Mouse (Mus musculus): Measurements from ENCODE around the gene Sytl1. TPM values are rescaled to one million over a fixed set of nuclear protein-coding genes. Genes with fewer than 3 reads are reported as not detected.

Sytl1 gene
- total and polyA plus RNA-seq, 2 experiments from 2014 or later = 0.79 to 3.6 TPM

- Histone ChIP-seq H3K27me3 (ENCODE audit: control insufficient read depth, insufficient read depth, low read length) (peaks cover 9% of the 10 kb centered on the region; the same call in 1 of the 2 replicates), H3K27ac (ENCODE audit: low read depth) (peak overlapping the region; percentile 91), H3K4me1 (ENCODE audit: control insufficient read depth, insufficient read depth) (no peaks in the 10 kb centered on the region), H3K36me3 (replicated peaks; ENCODE audit: control insufficient read depth, insufficient read depth, low read length) (no peaks in the 10 kb centered on the region), H3K4me3 (ENCODE audit: low read depth, low read length) (peak overlapping the region; percentile 62), H3K9me3 (replicated peaks; ENCODE audit: control insufficient read depth, low read length) (no peaks in the 10 kb centered on the region), H3K9ac (replicated peaks; ENCODE audit: low read depth, low read length) (peak overlapping the region; percentile 62), H3K4me2 (ENCODE audit: low read depth, low read length) (peak overlapping the region; percentile 88)
- no peak for TF ChIP-seq CTCF (IDR thresholded peaks at IDR 0.05; ENCODE audit: low read depth)
- TF ChIP-seq EP300 (IDR thresholded peaks at IDR 0.05; ENCODE audit: low read depth) = no peak
- DNase-seq (ENCODE audit: low spot score) (peak; percentile 79), ATAC-seq (ENCODE audit: insufficient read depth, low read depth) (peak; percentile 87)
- under 1% methylated on average over 77 of the region's 78 CpGs for WGBS
These were observed 21.7 kb downstream of the Sytl1 start for GRCm38 (mm10) chr4:133240934-133241908.

GRCm38 (mm10) chr4:133240490-133240921, 22.4 kb downstream of the Sytl1 start, which contains the start of gene Map3k6:
Gene Map3k6, plus strand, starts transcription at chr4:133240818.
- 11% methylated on average over 16 of the region's 16 CpGs for WGBS
- H3K4me3 ChIP-seq (ENCODE audit: low read depth, low read length) = peak within 1 kb of the TSS; percentile 62
- H3K27me3 ChIP-seq (ENCODE audit: control insufficient read depth, insufficient read depth, low read length) = 0 out of 2 replicates have a peak, but pooled peaks cover 7% of the 10 kb centered on the region
- TF ChIP-seq CTCF (IDR thresholded peaks at IDR 0.05; ENCODE audit: low read depth) = no peak
- peak; percentile 97 for TF ChIP-seq EP300 (IDR thresholded peaks at IDR 0.05; ENCODE audit: low read depth)
- H3K27ac ChIP-seq (ENCODE audit: low read depth) = peak within 1 kb of the TSS; percentile 91
- no peaks in the 10 kb centered on the region for H3K36me3 ChIP-seq (replicated peaks; ENCODE audit: control insufficient read depth, insufficient read depth, low read length)
- H3K9ac ChIP-seq (replicated peaks; ENCODE audit: low read depth, low read length) = peak within 1 kb of the TSS; percentile 62
- DNase-seq (ENCODE audit: low spot score) (peak; percentile 85), ATAC-seq (ENCODE audit: insufficient read depth, low read depth) (peak; percentile 73)
- no peaks in the 10 kb centered on the region for H3K4me1 ChIP-seq (ENCODE audit: control insufficient read depth, insufficient read depth)
- H3K4me2 ChIP-seq (ENCODE audit: low read depth, low read length) = peak within 1 kb of the TSS; percentile 88
- H3K9me3 ChIP-seq (replicated peaks; ENCODE audit: control insufficient read depth, low read length) = no peaks in the 10 kb centered on the region

GRCm38 (mm10) chr4:133237911-133238310, 25.0 kb downstream of the Sytl1 start:
- H3K4me1 ChIP-seq (ENCODE audit: control insufficient read depth, insufficient read depth) = no peaks in the 10 kb centered on the region
- 44% methylated on average over 4 of the region's 4 CpGs for WGBS
- no peak for TF ChIP-seq CTCF (IDR thresholded peaks at IDR 0.05; ENCODE audit: low read depth)
- TF ChIP-seq EP300 (IDR thresholded peaks at IDR 0.05; ENCODE audit: low read depth) = no peak
- H3K9me3 ChIP-seq (replicated peaks; ENCODE audit: control insufficient read depth, low read length) = no peaks in the 10 kb centered on the region
- no peak overlapping the region for H3K27ac ChIP-seq (ENCODE audit: low read depth)
- H3K27me3 ChIP-seq (ENCODE audit: control insufficient read depth, insufficient read depth, low read length) = 0 out of 2 replicates have a peak, but pooled peaks cover 7% of the 10 kb centered on the region
- ATAC-seq (ENCODE audit: insufficient read depth, low read depth) = no peak
- no peak overlapping the region for H3K9ac ChIP-seq (replicated peaks; ENCODE audit: low read depth, low read length)
- H3K36me3 ChIP-seq (replicated peaks; ENCODE audit: control insufficient read depth, insufficient read depth, low read length) = no peaks in the 10 kb centered on the region
- no peak overlapping the region for H3K4me3 ChIP-seq (ENCODE audit: low read depth, low read length)
- H3K4me2 ChIP-seq (ENCODE audit: low read depth, low read length) = no peak overlapping the region
- no peak for DNase-seq (ENCODE audit: low spot score)

- Histone ChIP-seq H3K4me2 (ENCODE audit: low read depth, low read length) (no peak overlapping the region), H3K9me3 (replicated peaks; ENCODE audit: control insufficient read depth, low read length) (no peaks in the 10 kb centered on the region), H3K9ac (replicated peaks; ENCODE audit: low read depth, low read length) (no peak overlapping the region), H3K4me3 (ENCODE audit: low read depth, low read length) (no peak overlapping the region), H3K27ac (ENCODE audit: low read depth) (no peak overlapping the region), H3K36me3 (replicated peaks; ENCODE audit: control insufficient read depth, insufficient read depth, low read length) (no peaks in the 10 kb centered on the region), H3K4me1 (ENCODE audit: control insufficient read depth, insufficient read depth) (no peaks in the 10 kb centered on the region), H3K27me3 (ENCODE audit: control insufficient read depth, insufficient read depth, low read length) (no peaks in the 10 kb centered on the region)
- DNase-seq (ENCODE audit: low spot score) (no peak), ATAC-seq (ENCODE audit: insufficient read depth, low read depth) (no peak)
- TF ChIP-seq EP300 (IDR thresholded peaks at IDR 0.05; ENCODE audit: low read depth) (no peak), CTCF (IDR thresholded peaks at IDR 0.05; ENCODE audit: low read depth) (no peak)
- 78% methylated on average over 5 of the region's 5 CpGs for WGBS
These were observed 27.5 kb downstream of the Sytl1 start for GRCm38 (mm10) chr4:133235415-133235814.

- DNase-seq (ENCODE audit: low spot score) = no peak
- Histone ChIP-seq H3K4me3 (ENCODE audit: low read depth, low read length) (no peak overlapping the region), H3K9me3 (replicated peaks; ENCODE audit: control insufficient read depth, low read length) (no peaks in the 10 kb centered on the region), H3K27ac (ENCODE audit: low read depth) (no peak overlapping the region), H3K4me2 (ENCODE audit: low read depth, low read length) (no peak overlapping the region), H3K36me3 (replicated peaks; ENCODE audit: control insufficient read depth, insufficient read depth, low read length) (no peaks in the 10 kb centered on the region), H3K9ac (replicated peaks; ENCODE audit: low read depth, low read length) (no peak overlapping the region), H3K4me1 (ENCODE audit: control insufficient read depth, insufficient read depth) (no peaks in the 10 kb centered on the region), H3K27me3 (ENCODE audit: control insufficient read depth, insufficient read depth, low read length) (no peaks in the 10 kb centered on the region)
- TF ChIP-seq EP300 (IDR thresholded peaks at IDR 0.05; ENCODE audit: low read depth) (no peak), CTCF (IDR thresholded peaks at IDR 0.05; ENCODE audit: low read depth) (no peak)
- no peak for ATAC-seq (ENCODE audit: insufficient read depth, low read depth)
- WGBS = 51% methylated on average over 5 of the region's 5 CpGs
These were observed 28.1 kb downstream of the Sytl1 start for GRCm38 (mm10) chr4:133234771-133235170.

Data from heart, postnatal 0 days (tissue).